Mouse (Mus musculus): ENCODE data around the gene Zfp609.

- no peak for TF ChIP-seq CTCF (IDR thresholded peaks at IDR 0.05; ENCODE audit: borderline replicate concordance, insufficient read depth, low read length)
- no peak for TF ChIP-seq POLR2A (IDR thresholded peaks at IDR 0.05; ENCODE audit: low read depth, low read length)
Observed at GRCm38 (mm10) chr9:65721161-65721566, 106.2 kb downstream of the Zfp609 start.

Data from embryonic fibroblast, embryonic 13.5 days (primary cell).